Mouse (Mus musculus): ENCODE results near the gene Cd300a. TPM values are rescaled to one million over a fixed set of nuclear protein-coding genes. Genes with fewer than 3 reads are reported as not detected.

Cd300a gene
- polyA plus RNA-seq, 1 experiment from 2014 or later: 0.79 TPM

- Histone ChIP-seq H3K27me3 (ENCODE audit: control insufficient read depth, insufficient read depth, low read length) (peaks cover 31% of the 10 kb centered on the region), H3K36me3 (ENCODE audit: control insufficient read depth, insufficient read depth, low read length) (no peaks in the 10 kb centered on the region), H3K9me3 (ENCODE audit: control insufficient read depth, low read length) (no peaks in the 10 kb centered on the region), H3K27ac (ENCODE audit: low read depth, low read length) (no peak overlapping the region), H3K4me2 (ENCODE audit: low read depth, low read length) (peak overlapping the region; percentile 99), H3K4me1 (ENCODE audit: control insufficient read depth, insufficient read depth, low read length) (0 out of 2 replicates have a peak, but pooled peaks cover 13% of the 10 kb centered on the region), H3K4me3 (ENCODE audit: low read depth, low read length) (peak overlapping the region; percentile 56), H3K9ac (replicated peaks; ENCODE audit: low read depth, low read length) (peak overlapping the region; percentile 51)
- under 1% methylated on average over 27 of the region's 27 CpGs for WGBS
- peak; percentile 34; the same call in 1 of the 2 replicates for ATAC-seq (ENCODE audit: low read depth)
Observed at GRCm38 (mm10) chr11:114851269-114851607, 38.6 kb upstream of the Cd300a start.

GRCm38 (mm10) chr11:114851608-114852310 is 38.1 kb upstream of the Cd300a start:
- H3K36me3 ChIP-seq (ENCODE audit: control insufficient read depth, insufficient read depth, low read length): no peaks in the 10 kb centered on the region
- H3K27ac ChIP-seq (ENCODE audit: low read depth, low read length): no peak overlapping the region
- no peaks in the 10 kb centered on the region for H3K9me3 ChIP-seq (ENCODE audit: control insufficient read depth, low read length)
- ATAC-seq (ENCODE audit: low read depth): peak; percentile 72; the same call in 1 of the 2 replicates
- peaks cover 31% of the 10 kb centered on the region for H3K27me3 ChIP-seq (ENCODE audit: control insufficient read depth, insufficient read depth, low read length)
- under 1% methylated on average over 58 of the region's 65 CpGs for WGBS
- peak overlapping the region; percentile 99 for H3K4me2 ChIP-seq (ENCODE audit: low read depth, low read length)
- peak overlapping the region; percentile 51 for H3K9ac ChIP-seq (replicated peaks; ENCODE audit: low read depth, low read length)
- 0 out of 2 replicates have a peak, but pooled peaks cover 13% of the 10 kb centered on the region for H3K4me1 ChIP-seq (ENCODE audit: control insufficient read depth, insufficient read depth, low read length)
- H3K4me3 ChIP-seq (ENCODE audit: low read depth, low read length): peak overlapping the region; percentile 56

GRCm38 (mm10) chr11:114852311-114853173 is 37.3 kb upstream of the Cd300a start:
- peaks cover 31% of the 10 kb centered on the region for H3K27me3 ChIP-seq (ENCODE audit: control insufficient read depth, insufficient read depth, low read length)
- ATAC-seq (ENCODE audit: low read depth): no peak
- WGBS: under 1% methylated on average over 40 of the region's 40 CpGs
- peak overlapping the region; percentile 56 for H3K4me3 ChIP-seq (ENCODE audit: low read depth, low read length)
- H3K36me3 ChIP-seq (ENCODE audit: control insufficient read depth, insufficient read depth, low read length): no peaks in the 10 kb centered on the region
- peak overlapping the region; percentile 99 for H3K4me2 ChIP-seq (ENCODE audit: low read depth, low read length)
- H3K4me1 ChIP-seq (ENCODE audit: control insufficient read depth, insufficient read depth, low read length): 0 out of 2 replicates have a peak, but pooled peaks cover 13% of the 10 kb centered on the region
- no peaks in the 10 kb centered on the region for H3K9me3 ChIP-seq (ENCODE audit: control insufficient read depth, low read length)
- H3K27ac ChIP-seq (ENCODE audit: low read depth, low read length): no peak overlapping the region
- H3K9ac ChIP-seq (replicated peaks; ENCODE audit: low read depth, low read length): peak overlapping the region; percentile 51; the same call in 1 of the 2 replicates

- Histone ChIP-seq H3K9me3 (ENCODE audit: control insufficient read depth, low read length) (no peaks in the 10 kb centered on the region), H3K36me3 (ENCODE audit: control insufficient read depth, insufficient read depth, low read length) (no peaks in the 10 kb centered on the region), H3K27ac (ENCODE audit: low read depth, low read length) (no peak overlapping the region), H3K27me3 (ENCODE audit: control insufficient read depth, insufficient read depth, low read length) (peaks cover 31% of the 10 kb centered on the region), H3K4me2 (ENCODE audit: low read depth, low read length) (peak overlapping the region; percentile 99; the same call in 1 of the 2 replicates), H3K4me1 (ENCODE audit: control insufficient read depth, insufficient read depth, low read length) (0 out of 2 replicates have a peak, but pooled peaks cover 13% of the 10 kb centered on the region), H3K4me3 (ENCODE audit: low read depth, low read length) (peak overlapping the region; percentile 13; the same call in 1 of the 2 replicates), H3K9ac (replicated peaks; ENCODE audit: low read depth, low read length) (no peak overlapping the region)
- WGBS: 16% methylated on average over 7 of the region's 7 CpGs
- ATAC-seq (ENCODE audit: low read depth): no peak
Observed at GRCm38 (mm10) chr11:114853174-114853838, 36.5 kb upstream of the Cd300a start.

- Histone ChIP-seq H3K27ac (ENCODE audit: low read depth, low read length) (no peak overlapping the region), H3K9ac (replicated peaks; ENCODE audit: low read depth, low read length) (no peak overlapping the region), H3K4me3 (ENCODE audit: low read depth, low read length) (no peak overlapping the region), H3K9me3 (ENCODE audit: control insufficient read depth, low read length) (no peaks in the 10 kb centered on the region), H3K4me1 (ENCODE audit: control insufficient read depth, insufficient read depth, low read length) (0 out of 2 replicates have a peak, but pooled peaks cover 13% of the 10 kb centered on the region), H3K36me3 (ENCODE audit: control insufficient read depth, insufficient read depth, low read length) (no peaks in the 10 kb centered on the region), H3K4me2 (ENCODE audit: low read depth, low read length) (no peak overlapping the region), H3K27me3 (ENCODE audit: control insufficient read depth, insufficient read depth, low read length) (peaks cover 27% of the 10 kb centered on the region)
- ATAC-seq (ENCODE audit: low read depth): no peak
- WGBS: 84% methylated on average over 6 of the region's 6 CpGs
Observed at GRCm38 (mm10) chr11:114854581-114854980, 35.3 kb upstream of the Cd300a start.

GRCm38 (mm10) chr11:114856125-114856524 is 33.7 kb upstream of the Cd300a start:
- Histone ChIP-seq H3K36me3 (ENCODE audit: control insufficient read depth, insufficient read depth, low read length) (no peaks in the 10 kb centered on the region), H3K4me2 (ENCODE audit: low read depth, low read length) (no peak overlapping the region), H3K27ac (ENCODE audit: low read depth, low read length) (no peak overlapping the region), H3K4me1 (ENCODE audit: control insufficient read depth, insufficient read depth, low read length) (0 out of 2 replicates have a peak, but pooled peaks cover 8% of the 10 kb centered on the region), H3K27me3 (ENCODE audit: control insufficient read depth, insufficient read depth, low read length) (peaks cover 20% of the 10 kb centered on the region), H3K4me3 (ENCODE audit: low read depth, low read length) (no peak overlapping the region), H3K9me3 (ENCODE audit: control insufficient read depth, low read length) (no peaks in the 10 kb centered on the region), H3K9ac (replicated peaks; ENCODE audit: low read depth, low read length) (no peak overlapping the region)
- WGBS: 83% methylated on average over 5 of the region's 5 CpGs
- no peak for ATAC-seq (ENCODE audit: low read depth)

GRCm38 (mm10) chr11:114858641-114859040 is 31.2 kb upstream of the Cd300a start:
- no peak overlapping the region for H3K4me2 ChIP-seq (ENCODE audit: low read depth, low read length)
- no peak for ATAC-seq (ENCODE audit: low read depth)
- H3K27ac ChIP-seq (ENCODE audit: low read depth, low read length): no peak overlapping the region
- no peaks in the 10 kb centered on the region for H3K4me1 ChIP-seq (ENCODE audit: control insufficient read depth, insufficient read depth, low read length)
- no peaks in the 10 kb centered on the region for H3K9me3 ChIP-seq (ENCODE audit: control insufficient read depth, low read length)
- no peaks in the 10 kb centered on the region; the same call in 1 of the 2 replicates for H3K27me3 ChIP-seq (ENCODE audit: control insufficient read depth, insufficient read depth, low read length)
- 95% methylated on average over 2 of the region's 2 CpGs for WGBS
- no peak overlapping the region for H3K9ac ChIP-seq (replicated peaks; ENCODE audit: low read depth, low read length)
- H3K36me3 ChIP-seq (ENCODE audit: control insufficient read depth, insufficient read depth, low read length): no peaks in the 10 kb centered on the region
- H3K4me3 ChIP-seq (ENCODE audit: low read depth, low read length): no peak overlapping the region

GRCm38 (mm10) chr11:114861057-114861456 is 28.8 kb upstream of the Cd300a start:
- no peaks in the 10 kb centered on the region for H3K9me3 ChIP-seq (ENCODE audit: control insufficient read depth, low read length)
- WGBS: 93% methylated on average over 2 of the region's 2 CpGs
- H3K9ac ChIP-seq (replicated peaks; ENCODE audit: low read depth, low read length): no peak overlapping the region

More at GRCm38 (mm10) chr11:114861057-114861456, 28.8 kb upstream of the Cd300a start:
- H3K4me3 ChIP-seq (ENCODE audit: low read depth, low read length): no peak overlapping the region
- no peaks in the 10 kb centered on the region for H3K4me1 ChIP-seq (ENCODE audit: control insufficient read depth, insufficient read depth, low read length)
- no peaks in the 10 kb centered on the region for H3K27me3 ChIP-seq (ENCODE audit: control insufficient read depth, insufficient read depth, low read length)
- H3K4me2 ChIP-seq (ENCODE audit: low read depth, low read length): no peak overlapping the region
- H3K27ac ChIP-seq (ENCODE audit: low read depth, low read length): no peak overlapping the region
- ATAC-seq (ENCODE audit: low read depth): no peak
- no peaks in the 10 kb centered on the region for H3K36me3 ChIP-seq (ENCODE audit: control insufficient read depth, insufficient read depth, low read length)
